Mouse (Mus musculus): Measurements from ENCODE around the gene Olfr313.
"Not testable (repeated sequence)": the region's sequence is repeated elsewhere in the genome, so short reads cannot be mapped to it uniquely, and the experiment has no call there.

Gene Olfr313

DNA sequence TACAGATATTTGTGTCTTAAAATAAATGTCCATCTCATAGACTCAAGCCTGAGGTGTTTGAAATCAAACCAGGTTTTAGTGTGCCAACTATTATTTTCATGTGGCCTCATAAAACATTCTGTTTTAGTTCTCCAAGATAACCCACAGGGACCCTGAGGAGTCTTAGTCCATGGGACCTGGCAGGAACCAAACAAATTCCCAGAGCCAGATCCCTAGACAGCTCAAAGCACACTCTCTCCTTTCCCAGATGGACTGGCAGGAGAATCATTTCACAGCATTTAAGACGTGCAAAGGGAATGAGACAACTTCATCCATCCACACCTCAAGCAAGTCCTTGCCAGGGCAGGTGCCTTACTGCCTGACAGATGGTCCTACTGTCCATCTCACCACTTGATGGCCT, at the start of gene Olfr313:
Olfr313 (plus strand) TSS at position 301 of the 400 bp plus-strand sequence.
- DNase-seq (ENCODE audit: low spot score in 2 of 2) = not testable (repeated sequence)

DNA sequence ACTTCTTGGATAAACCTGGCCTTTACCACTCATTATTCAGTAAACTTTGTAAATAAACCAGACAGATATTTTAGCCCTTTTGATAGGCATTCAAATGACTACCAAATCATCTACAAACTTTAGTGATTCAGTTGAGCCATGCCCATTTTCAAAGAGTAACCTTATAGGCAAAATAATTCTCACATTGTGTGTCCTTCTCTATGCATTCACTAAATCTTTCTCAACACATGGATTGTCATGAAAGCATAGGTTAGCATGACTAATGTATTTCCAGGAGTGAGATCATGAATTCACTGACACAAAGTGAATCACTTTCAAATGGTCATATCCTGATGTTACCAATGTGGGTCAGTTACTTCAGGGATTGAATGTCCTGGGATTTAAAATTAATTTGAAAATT, 41.9 kb upstream of the Olfr313 start, which contains the start of gene Olfr315:
Olfr315 (plus strand) TSS at position 301 of the 400 bp plus-strand sequence.
- no peak for DNase-seq (ENCODE audit: low spot score in 2 of 2)

DNA sequence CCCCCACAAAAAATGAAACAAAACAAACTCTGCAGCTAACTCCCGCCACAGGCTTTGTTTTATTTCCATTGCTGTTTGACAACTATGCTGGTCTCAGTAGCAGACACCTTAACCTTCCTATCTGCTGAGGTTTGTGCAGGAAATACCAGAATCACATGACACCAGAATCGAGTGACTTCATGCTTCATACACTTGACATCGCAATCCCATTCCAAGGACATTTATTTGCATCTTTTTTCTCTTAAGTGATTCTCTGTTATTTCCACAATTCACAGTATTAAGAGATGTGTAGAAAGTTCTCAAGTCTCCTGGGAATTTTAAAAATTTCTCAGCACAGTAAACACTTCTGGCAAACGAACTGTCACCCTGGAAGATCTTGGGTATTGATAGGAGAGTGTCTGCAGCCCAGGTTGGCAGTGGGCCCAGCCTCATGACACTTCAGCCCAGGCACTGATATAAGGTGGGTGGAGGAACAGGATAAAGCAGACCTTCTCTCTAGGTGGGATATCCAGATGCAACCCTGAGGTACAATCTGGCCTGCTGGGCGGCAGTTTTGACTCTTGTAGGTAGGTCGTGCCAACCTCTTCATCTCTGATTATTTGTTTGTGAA, 32.2 kb upstream of the Olfr313 start, which contains the start of gene Olfr314:
Olfr314 (plus strand) TSS at position 473 of the 610 bp plus-strand sequence.
- DNase-seq (ENCODE audit: low spot score in 2 of 2) = no peak

DNA sequence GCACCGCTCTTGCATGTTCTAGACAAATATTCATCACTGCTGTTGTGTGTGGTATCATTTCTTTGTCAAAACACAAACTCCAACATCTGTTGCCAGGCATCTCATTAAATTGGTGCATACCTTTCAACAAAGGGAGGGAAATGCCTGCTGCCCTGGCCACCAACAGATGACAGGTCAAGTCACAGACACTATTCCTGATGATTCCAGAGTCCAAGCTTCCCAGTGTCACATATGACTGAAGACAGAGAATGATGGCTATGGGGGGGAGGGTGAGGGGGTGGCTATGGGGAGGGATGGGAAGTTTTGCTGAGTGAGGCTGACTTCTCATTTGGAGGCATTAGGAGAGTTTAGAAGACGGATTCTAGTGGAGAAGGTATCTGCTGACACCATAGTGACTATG, 30.6 kb upstream of the Olfr313 start:
- DNase-seq (ENCODE audit: low spot score in 2 of 2) = no peak

DNA sequence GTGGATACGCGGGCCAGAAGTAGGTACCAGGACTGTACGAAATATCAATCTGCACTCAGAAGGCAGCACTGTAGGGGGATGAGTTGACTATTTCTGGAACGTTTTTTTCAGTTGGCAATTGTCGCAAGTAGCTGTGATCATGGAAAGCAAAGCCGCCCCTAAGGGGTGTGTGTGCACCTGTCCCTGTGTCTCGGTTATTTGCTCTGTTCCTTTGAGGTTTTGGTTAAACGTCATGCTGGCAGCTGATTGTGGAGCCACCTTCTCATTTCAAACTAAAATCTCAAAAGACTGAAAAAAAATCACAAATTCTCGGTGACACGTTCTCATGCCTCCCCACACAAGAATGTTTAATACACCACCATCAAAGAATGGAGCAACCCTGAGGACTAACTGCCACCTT, 27.1 kb upstream of the Olfr313 start:
- DNase-seq (ENCODE audit: low spot score in 2 of 2) = no peak

DNA sequence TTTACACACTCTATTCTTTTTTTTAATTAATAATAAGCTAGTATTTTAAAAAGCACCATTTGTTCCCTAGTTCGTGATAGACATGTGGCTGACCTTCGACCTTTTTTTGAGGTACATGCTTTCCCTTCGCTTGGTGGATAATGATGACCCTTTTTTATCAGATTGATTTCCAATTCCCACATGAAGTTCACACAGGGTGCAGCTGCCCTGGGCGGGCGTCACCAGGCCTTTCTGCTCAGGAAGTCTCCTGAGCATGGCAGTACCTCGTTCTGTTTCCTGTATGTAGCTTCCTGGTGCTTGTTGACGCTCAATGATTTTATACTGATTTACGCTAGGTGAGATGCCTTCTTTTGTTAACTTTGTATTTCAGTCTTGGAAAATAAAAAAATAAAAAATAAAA, 26.5 kb upstream of the Olfr313 start:
- no peak for DNase-seq (ENCODE audit: low spot score in 2 of 2)

DNA sequence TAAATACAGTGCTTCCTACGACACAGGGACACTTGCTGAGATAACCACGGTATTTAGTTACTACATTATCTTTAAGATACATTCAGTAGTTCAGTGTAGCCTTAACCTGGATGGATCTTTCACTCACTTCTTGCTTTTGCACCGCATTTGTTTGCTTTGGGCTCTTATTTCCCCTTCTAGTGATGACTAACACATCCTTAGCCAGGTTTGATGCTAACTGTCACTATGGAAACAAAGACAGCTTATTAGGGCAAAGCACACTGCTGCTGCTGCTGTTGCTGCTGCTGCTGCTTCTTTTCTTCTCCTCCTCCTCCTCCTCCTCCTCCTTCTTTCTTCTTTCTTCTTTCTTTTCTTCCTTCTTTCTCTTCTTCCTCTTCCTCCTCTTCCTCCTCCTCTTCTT, 25.3 kb upstream of the Olfr313 start:
- no peak for DNase-seq (ENCODE audit: low spot score in 2 of 2)

DNA sequence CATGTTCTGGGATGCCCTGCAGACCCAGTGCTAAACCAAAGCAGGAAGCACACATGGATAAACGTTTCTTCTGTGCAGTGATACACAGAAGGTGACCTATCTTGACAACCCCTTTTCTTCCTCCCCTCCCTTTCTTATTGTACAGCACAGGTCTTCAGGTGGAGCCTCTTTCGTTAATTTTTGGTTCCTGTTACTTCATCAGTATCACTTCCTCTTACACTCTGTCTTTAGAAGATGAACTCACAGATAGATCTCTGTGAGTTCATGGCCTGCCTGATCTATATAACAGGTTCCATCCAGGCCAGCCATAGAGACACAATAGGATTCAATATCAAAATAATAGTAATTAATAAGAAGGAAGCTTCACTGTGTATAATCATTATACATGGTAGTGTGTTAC, 24.7 kb upstream of the Olfr313 start:
- no peak for DNase-seq (ENCODE audit: low spot score in 2 of 2)

DNA sequence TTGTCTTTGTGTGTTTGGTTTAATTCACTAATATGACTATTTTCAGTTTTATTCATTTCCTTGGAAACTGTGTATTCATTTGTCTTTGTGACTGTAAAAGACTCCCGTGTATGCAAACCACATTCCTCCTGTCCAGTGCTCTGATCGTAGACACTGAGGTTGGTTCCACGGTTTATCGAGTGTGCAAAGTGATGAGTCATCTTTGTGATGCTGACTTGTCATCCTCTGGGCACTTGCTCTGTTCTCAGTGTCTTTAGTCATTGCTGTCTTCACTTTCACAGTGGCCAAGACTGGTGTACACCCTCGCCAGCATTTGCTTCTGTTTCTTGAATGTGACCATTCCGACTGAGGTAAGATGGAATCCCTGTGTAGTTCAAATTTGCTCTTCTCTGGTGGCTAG, 24.2 kb upstream of the Olfr313 start:
- DNase-seq (ENCODE audit: low spot score in 2 of 2) = no peak

DNA sequence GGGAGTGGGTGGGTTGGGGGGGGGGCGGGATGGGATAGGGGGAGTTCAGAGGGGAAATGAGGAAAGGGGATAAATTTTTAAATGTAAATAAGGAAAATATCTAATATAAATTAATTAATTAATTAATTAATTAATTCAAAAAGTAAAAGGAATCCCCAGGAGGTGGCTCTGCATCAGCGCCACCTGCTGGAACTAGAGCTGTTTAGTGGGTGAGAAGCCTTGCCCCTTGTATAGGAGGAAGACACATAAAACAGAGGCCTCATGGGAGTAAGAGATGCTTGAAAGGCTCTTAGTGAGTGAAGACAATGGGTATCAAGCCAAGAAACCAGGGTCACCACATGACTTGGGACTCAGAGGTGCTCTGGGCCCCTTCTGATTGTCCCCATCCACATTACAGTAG, 18.9 kb upstream of the Olfr313 start:
- DNase-seq (ENCODE audit: low spot score in 2 of 2) = no peak

DNA sequence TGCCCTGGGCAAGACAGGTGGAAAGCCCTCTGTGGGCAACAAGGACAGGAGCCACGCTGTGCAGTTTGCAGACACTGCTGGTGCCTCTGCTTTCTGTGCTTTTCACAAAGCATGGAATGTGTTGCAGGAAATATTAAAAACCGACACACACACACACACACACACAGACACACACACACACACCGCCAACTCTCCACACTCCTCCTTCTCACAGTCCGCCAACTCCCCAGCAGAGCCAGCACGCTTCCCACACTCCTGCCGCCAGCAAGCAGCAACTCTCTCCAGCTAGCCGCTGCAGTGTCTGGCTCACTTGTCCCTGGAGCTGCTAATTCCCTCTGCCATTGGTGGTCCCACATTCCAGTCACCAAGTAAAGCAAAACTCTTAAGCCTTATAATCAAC, 17.9 kb upstream of the Olfr313 start:
- DNase-seq (ENCODE audit: low spot score in 2 of 2) = no peak

DNA sequence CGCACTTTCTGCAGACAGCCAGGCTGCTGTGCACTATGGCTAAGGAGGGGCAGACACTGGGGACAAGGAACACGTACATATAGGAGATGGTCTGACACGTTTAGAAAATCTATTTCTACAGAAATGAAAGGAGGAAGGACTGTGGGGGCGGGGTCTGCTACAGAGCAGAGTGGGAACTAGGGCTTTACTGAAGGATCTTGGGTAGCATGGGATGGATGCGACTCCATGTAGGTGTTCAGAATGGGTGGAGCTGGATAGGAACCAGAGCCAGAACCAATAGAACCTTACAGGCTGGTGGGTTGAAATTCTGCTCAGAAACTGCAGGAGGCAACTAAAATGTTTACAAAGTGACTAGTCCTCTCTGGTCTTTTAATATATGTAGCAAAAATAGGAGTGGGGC, 15.1 kb upstream of the Olfr313 start:
- no peak for DNase-seq (ENCODE audit: low spot score in 2 of 2)

DNA sequence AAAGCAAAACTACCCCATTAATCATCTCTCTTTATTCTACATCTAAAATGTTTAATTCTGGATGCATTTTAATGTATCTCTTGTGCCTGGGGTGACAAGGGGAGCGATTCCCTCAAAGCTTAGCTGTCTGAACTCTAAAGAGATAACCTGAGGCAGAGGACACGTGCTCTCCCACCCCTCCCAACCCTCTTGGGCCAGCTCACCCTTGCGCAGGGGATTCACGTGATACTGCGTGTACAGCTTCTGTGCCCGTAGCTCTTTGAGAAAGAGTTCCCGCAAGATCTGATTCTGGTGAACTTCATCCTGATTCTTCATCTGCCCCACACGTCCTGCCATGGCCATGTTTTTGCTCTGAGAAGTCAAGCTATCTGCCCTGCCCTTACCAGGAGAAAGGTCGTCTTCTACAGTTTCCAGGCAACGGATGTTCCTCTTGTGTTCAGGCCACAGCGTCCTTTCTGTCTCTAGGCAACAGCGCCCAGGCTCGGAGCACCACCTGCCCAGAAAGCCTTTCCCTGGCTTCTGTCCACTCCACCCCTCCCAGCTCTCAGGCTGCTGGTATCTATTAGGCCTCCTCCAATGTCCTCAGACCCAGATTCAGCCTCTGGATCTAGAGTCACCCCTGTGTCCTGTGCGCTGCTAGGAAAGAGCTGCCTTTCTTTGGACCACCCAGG, 13.1 kb upstream of the Olfr313 start, which contains the start of gene Fam183b:
Fam183b (minus strand) TSS at position 403 of the 671 bp plus-strand sequence.
- peak in 1 of 2 experiments; percentile 47 for DNase-seq (ENCODE audit: low spot score in 2 of 2)

DNA sequence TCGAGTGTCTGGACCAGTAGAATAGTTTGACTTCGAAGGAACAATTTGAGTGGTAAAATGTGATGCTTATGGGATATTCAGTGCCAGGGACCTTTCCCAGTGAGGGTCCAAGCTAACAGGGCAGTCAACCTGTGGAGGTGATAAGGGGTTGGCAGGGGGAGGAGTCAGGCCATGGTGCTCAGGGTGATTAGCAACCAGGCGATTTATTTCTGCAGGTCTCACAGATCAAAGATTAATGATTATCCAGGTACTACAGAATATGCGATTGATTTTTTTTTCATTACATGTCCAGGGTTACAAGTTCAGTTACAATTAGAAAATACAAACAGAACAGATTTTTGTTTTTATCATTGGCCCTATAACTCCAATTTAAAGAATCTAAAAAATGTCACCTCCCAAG, 10.9 kb upstream of the Olfr313 start:
- no peak for DNase-seq (ENCODE audit: low spot score in 2 of 2)

DNA sequence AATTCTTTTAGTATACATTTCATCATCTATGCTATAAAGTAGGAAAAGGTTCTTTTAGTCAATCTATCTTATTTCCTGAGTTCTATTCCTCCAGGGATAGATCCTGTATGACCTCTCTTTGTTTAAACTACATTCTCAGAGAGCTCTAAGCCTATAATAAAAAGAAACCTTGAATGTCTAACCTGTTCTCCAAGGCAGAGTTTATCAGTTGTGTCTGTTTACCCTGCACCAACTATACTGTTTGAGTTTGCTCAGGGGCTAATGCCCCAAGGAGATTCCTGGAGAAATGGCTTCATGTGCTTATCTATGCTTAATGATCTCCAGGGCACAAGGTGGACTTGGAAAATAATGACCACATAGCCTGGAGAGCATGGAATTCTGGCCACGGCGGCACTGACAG, 10.4 kb upstream of the Olfr313 start:
- DNase-seq (ENCODE audit: low spot score in 2 of 2) = no peak

DNA sequence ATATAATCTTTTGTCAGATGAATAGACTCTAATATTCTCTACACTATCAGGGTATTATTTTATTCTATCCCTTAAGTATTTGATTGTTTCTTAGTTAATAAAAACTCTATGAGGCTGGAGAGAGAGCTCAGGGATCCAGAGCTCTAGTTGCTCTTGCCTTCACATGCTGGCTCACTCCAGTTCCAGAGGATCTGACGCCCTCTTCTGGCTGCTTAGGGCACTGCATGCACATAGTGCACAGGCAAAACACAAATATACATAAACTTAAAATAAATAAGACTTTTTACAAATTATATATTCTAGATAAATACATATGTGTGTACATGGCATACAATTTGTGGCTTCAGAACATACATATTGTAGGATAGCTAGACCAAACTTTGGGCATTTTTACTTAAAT, 2.8 kb upstream of the Olfr313 start:
- DNase-seq (ENCODE audit: low spot score in 2 of 2) = no peak

DNA sequence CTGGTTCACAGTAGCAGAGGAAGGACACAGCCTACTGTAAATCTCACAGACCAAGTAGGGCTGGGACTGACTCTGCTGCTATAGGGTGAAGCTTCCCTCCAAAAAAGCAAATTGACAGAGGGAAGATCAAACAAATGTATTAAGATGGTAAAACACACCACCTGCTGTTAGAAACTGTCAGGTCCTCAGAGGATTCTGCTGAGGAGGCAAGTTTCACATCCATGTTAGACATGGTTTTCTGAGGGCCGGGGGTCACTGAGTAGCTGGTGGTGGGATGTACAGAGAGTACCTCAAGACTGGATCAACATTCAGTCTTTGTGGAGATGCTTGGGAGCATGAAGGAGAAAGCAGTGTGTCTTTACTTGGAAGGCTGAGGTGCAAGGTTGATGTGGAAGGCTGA, 876 bp downstream of the Olfr313 start:
- no peak for DNase-seq (ENCODE audit: low spot score in 2 of 2)

DNA sequence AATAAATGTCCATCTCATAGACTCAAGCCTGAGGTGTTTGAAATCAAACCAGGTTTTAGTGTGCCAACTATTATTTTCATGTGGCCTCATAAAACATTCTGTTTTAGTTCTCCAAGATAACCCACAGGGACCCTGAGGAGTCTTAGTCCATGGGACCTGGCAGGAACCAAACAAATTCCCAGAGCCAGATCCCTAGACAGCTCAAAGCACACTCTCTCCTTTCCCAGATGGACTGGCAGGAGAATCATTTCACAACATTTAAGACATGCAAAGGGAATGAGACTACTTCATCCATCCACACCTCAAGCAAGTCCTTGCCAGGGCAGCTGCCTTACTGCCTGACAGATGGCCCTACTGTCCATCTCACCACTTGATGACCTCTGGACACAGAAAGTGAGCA, 14.1 kb downstream of the Olfr313 start, which contains the start of gene Olfr312:
Olfr312 (plus strand) TSS at position 301 of the 400 bp plus-strand sequence.
- DNase-seq (ENCODE audit: low spot score in 2 of 2) = not testable (repeated sequence)

DNA sequence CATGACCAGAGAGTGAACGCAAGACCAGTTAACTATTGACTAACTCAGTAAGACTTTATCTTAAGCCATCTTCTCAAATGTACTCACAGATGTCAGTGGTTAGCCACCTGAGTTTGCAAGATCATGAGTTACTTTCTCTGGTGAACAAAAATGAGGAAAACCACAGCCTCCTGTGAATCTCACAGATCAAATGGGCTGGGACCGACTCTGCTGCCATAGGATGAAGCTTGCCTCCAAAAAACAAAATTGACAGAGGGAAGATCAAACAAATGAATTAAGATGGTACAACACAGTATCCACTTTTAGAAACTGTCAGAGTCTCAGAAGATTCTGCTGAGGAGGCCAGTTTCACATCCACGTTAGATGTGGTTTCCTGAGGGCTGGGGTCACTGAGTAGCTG, 15.0 kb downstream of the Olfr313 start:
- DNase-seq (ENCODE audit: low spot score in 2 of 2) = no peak

DNA sequence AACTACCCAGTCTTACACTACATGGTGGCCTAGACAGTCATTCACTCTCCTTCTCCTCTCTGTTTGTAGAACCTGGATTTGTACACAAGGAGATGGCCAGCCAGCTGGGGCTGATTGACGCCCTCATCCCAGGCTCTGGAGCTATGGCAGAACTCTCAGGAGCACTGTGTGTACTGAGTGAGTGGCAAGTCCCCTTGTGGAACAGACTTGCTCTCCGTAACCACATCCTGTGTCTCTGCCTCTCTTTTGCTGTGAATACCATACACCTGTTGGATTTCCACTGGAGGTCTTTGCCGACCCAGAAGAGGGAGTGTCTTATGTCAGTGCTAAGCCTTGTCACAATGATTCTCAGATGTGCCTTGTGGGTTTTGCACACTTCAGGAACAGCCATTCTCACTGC, 17.7 kb downstream of the Olfr313 start:
- not testable (repeated sequence) for DNase-seq (ENCODE audit: low spot score in 2 of 2)

DNA sequence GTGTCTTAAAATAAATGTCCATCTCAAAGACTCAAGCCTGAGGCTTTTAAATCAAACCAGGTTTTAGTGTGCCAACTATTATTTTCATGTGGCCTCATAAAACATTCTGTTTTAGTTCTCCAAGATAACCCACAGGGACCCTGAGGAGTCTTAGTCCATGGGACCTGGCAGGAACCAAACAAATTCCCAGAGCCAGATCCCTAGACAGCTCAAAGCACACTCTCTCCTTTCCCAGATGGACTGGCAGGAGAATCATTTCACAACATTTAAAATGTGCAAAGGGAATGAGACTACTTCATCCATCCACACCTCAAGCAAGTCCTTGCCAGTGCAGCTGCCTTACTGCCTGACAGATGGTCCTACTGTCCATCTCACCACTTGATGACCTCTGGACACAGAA, 24.2 kb downstream of the Olfr313 start, which contains the start of gene Olfr311:
Olfr311 (plus strand) TSS at position 301 of the 400 bp plus-strand sequence.
- not testable (repeated sequence) for DNase-seq (ENCODE audit: low spot score in 2 of 2)

DNA sequence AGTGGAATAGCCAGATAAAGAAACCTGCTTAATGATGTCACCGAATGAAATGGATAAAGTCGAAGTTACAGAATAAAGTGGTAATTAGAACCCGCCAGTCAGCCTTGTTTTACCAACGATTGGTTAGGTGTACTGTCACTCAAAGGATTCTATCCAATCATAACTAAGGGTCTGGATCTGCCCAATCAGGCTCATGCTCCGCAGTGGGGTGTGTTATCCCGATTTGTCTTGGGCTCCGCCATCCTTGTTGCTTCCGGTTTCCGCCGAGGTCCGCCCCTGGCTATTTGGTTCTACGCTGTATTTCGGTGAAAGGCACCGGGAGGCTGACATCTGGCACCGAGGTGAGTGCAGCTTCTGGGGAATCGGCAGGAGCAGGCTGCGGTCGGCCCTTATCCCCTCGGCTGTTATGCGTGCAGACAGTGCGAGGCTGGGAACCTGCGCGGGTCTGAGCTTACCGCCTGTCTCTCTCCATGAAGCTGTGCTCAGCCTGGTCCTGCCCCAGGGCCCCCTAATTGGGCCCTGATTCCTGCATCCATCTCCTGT, 32.2 kb downstream of the Olfr313 start, which contains the start of gene Gm12258:
Gm12258 (plus strand) TSS at position 240 of the 543 bp plus-strand sequence.
- peak; percentile 57 to 85 for DNase-seq (ENCODE audit: low spot score in 2 of 2)

DNA sequence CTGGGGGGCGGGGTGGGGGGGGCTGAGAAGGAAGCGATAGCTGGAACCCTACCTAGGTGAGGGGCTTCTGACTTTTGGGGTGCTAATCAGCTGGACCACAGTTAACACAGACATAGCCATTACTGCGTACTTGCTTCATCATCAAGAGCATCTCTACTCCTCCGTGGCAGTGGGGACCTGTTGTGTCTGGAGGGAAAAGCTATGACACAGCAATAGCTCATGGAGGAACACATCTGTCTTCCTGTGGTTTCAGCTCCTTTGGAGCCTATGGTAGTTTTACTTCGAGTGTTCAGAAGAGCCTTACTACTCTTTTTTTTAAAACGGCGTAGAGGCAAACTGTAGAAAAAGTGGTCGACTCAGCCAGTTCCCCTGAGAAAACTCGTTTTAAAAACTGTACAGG, 32.8 kb downstream of the Olfr313 start:
- DNase-seq (ENCODE audit: low spot score in 2 of 2) = no peak

Measured in cerebellum, postnatal 4 days (tissue).